Mouse (Mus musculus): ENCODE data around the gene Tns1.

DNA sequence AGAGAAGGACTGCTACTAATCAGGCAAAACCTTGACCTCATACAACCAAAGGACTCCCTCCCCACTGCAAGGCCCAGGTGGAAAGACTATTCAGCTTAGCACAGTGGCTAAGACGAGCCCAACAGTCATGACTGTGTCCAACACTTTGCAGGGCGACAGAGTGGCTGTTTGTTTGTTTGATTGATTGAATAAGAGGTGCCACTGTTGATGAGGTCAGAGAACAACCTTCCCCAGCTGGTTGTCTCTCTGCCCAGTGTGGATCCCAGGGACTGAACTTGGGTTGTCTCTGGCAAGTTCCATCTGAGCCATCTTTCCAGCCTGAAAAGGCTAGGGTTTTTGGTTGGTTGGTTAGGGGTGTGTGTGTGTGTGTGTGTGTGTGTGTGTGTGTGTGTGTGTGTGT lies 14.6 kb downstream of the Tns1 start:
- TF ChIP-seq POLR2A (IDR thresholded peaks at IDR 0.05; ENCODE audit: insufficient read depth, low read depth, low read length) (no peak), CTCF (IDR thresholded peaks at IDR 0.05; ENCODE audit: insufficient read depth, low read depth, low read length) (no peak)
